Mouse (Mus musculus): Measurements from ENCODE around the gene Gpr12. TPM values are rescaled to one million over a fixed set of nuclear protein-coding genes. Genes with fewer than 3 reads are reported as not detected.
"Not testable (repeated sequence)": the region's sequence is repeated elsewhere in the genome, so short reads cannot be mapped to it uniquely, and the experiment has no call there.

Gene Gpr12
- 10 to 100 TPM; 48.5 to 58.0 TPM for total RNA-seq (2021)

- intact Hi-C loops (cut with DNase I), result loop anchor here (5.0 kb wide), 3 partner anchors 43 to 88 kb away; no protein-coding TSS in a partner anchor
- DNase-seq (ENCODE audit: extremely low spot score in 1 of 2, low spot score in 2 of 2), result peak in 1 of 2 experiments; percentile 58
Measured at GRCm38 (mm10) chr5:146584478-146585306, at the start of gene Gpr12. Gene Gpr12 (minus strand): TSS chr5:146585239.

GRCm38 (mm10) chr5:146631602-146632001 lies 46.6 kb upstream of the Gpr12 start:
- intact Hi-C loops (cut with DNase I), result no loop called here
- no peak for DNase-seq (ENCODE audit: extremely low spot score in 1 of 2, low spot score in 2 of 2)

- intact Hi-C loops (cut with DNase I), result no loop called here
- no peak for DNase-seq (ENCODE audit: extremely low spot score in 1 of 2, low spot score in 2 of 2)
Measured at GRCm38 (mm10) chr5:146630961-146631360, 45.9 kb upstream of the Gpr12 start.

- DNase-seq (ENCODE audit: extremely low spot score in 1 of 2, low spot score in 2 of 2), result peak in 1 of 2 experiments; percentile 53
- intact Hi-C loops (cut with DNase I), result loop anchor here (5.0 kb wide), 1 partner anchor 47 kb away; no protein-coding TSS in a partner anchor
Measured at GRCm38 (mm10) chr5:146629636-146630035, 44.6 kb upstream of the Gpr12 start.

GRCm38 (mm10) chr5:146628804-146629203 lies 43.8 kb upstream of the Gpr12 start:
- DNase-seq (ENCODE audit: extremely low spot score in 1 of 2, low spot score in 2 of 2), result no peak
- intact Hi-C loops (cut with DNase I), result loop anchor here (5.0 kb wide), 1 partner anchor 47 kb away; no protein-coding TSS in a partner anchor

- DNase-seq (ENCODE audit: extremely low spot score in 1 of 2, low spot score in 2 of 2), result no peak
- intact Hi-C loops (cut with DNase I), result loop anchor here (5.0 kb wide), 1 partner anchor 46 kb away; no protein-coding TSS in a partner anchor
Measured at GRCm38 (mm10) chr5:146627901-146628300, 42.9 kb upstream of the Gpr12 start.

- DNase-seq (ENCODE audit: extremely low spot score in 1 of 2, low spot score in 2 of 2), result peak; percentile 43 to 67
- intact Hi-C loops (cut with DNase I), result loop anchor here (5.0 kb wide), 1 partner anchor 43 kb away; no protein-coding TSS in a partner anchor
Measured at GRCm38 (mm10) chr5:146625635-146626311, 40.7 kb upstream of the Gpr12 start.

- DNase-seq (ENCODE audit: extremely low spot score in 1 of 2, low spot score in 2 of 2), result no peak
- intact Hi-C loops (cut with DNase I), result no loop called here
Measured at GRCm38 (mm10) chr5:146611830-146612229, 26.8 kb upstream of the Gpr12 start.

- no peak for DNase-seq (ENCODE audit: extremely low spot score in 1 of 2, low spot score in 2 of 2)
- intact Hi-C loops (cut with DNase I), result no loop called here
Measured at GRCm38 (mm10) chr5:146611009-146611408, 26.0 kb upstream of the Gpr12 start.

GRCm38 (mm10) chr5:146609646-146610045 lies 24.6 kb upstream of the Gpr12 start:
- intact Hi-C loops (cut with DNase I), result no loop called here
- no peak for DNase-seq (ENCODE audit: extremely low spot score in 1 of 2, low spot score in 2 of 2)

GRCm38 (mm10) chr5:146607816-146608215 lies 22.8 kb upstream of the Gpr12 start:
- intact Hi-C loops (cut with DNase I), result no loop called here
- no peak for DNase-seq (ENCODE audit: extremely low spot score in 1 of 2, low spot score in 2 of 2)

- intact Hi-C loops (cut with DNase I), result no loop called here
- no peak for DNase-seq (ENCODE audit: extremely low spot score in 1 of 2, low spot score in 2 of 2)
Measured at GRCm38 (mm10) chr5:146606895-146607294, 21.9 kb upstream of the Gpr12 start.

- DNase-seq (ENCODE audit: extremely low spot score in 1 of 2, low spot score in 2 of 2), result no peak
- intact Hi-C loops (cut with DNase I), result no loop called here
Measured at GRCm38 (mm10) chr5:146606221-146606620, 21.2 kb upstream of the Gpr12 start.

- no peak for DNase-seq (ENCODE audit: extremely low spot score in 1 of 2, low spot score in 2 of 2)
- intact Hi-C loops (cut with DNase I), result no loop called here
Measured at GRCm38 (mm10) chr5:146599970-146600369, 14.9 kb upstream of the Gpr12 start.

- not testable (repeated sequence) for DNase-seq (ENCODE audit: extremely low spot score in 1 of 2, low spot score in 2 of 2)
Measured at GRCm38 (mm10) chr5:146599216-146599615, 14.2 kb upstream of the Gpr12 start.

GRCm38 (mm10) chr5:146598215-146599119 lies 13.4 kb upstream of the Gpr12 start:
- intact Hi-C loops (cut with DNase I), result no loop called here
- peak in 1 of 2 experiments; percentile 70 for DNase-seq (ENCODE audit: extremely low spot score in 1 of 2, low spot score in 2 of 2)

More at GRCm38 (mm10) chr5:146599216-146599615, 14.2 kb upstream of the Gpr12 start:
- intact Hi-C loops (cut with DNase I), result not testable (repeated sequence)

GRCm38 (mm10) chr5:146597503-146597874 lies 12.4 kb upstream of the Gpr12 start:
- intact Hi-C loops (cut with DNase I), result no loop called here

GRCm38 (mm10) chr5:146596612-146597502 lies 11.8 kb upstream of the Gpr12 start:
- intact Hi-C loops (cut with DNase I), result no loop called here

More at GRCm38 (mm10) chr5:146597503-146597874, 12.4 kb upstream of the Gpr12 start:
- no peak for DNase-seq (ENCODE audit: extremely low spot score in 1 of 2, low spot score in 2 of 2)

More at GRCm38 (mm10) chr5:146596612-146597502, 11.8 kb upstream of the Gpr12 start:
- DNase-seq (ENCODE audit: extremely low spot score in 1 of 2, low spot score in 2 of 2), result no peak

All from left cerebral cortex, postnatal 10 days (tissue).